ENCODE assay signal across 13 mouse cellular contexts in the genomic region with DNA sequence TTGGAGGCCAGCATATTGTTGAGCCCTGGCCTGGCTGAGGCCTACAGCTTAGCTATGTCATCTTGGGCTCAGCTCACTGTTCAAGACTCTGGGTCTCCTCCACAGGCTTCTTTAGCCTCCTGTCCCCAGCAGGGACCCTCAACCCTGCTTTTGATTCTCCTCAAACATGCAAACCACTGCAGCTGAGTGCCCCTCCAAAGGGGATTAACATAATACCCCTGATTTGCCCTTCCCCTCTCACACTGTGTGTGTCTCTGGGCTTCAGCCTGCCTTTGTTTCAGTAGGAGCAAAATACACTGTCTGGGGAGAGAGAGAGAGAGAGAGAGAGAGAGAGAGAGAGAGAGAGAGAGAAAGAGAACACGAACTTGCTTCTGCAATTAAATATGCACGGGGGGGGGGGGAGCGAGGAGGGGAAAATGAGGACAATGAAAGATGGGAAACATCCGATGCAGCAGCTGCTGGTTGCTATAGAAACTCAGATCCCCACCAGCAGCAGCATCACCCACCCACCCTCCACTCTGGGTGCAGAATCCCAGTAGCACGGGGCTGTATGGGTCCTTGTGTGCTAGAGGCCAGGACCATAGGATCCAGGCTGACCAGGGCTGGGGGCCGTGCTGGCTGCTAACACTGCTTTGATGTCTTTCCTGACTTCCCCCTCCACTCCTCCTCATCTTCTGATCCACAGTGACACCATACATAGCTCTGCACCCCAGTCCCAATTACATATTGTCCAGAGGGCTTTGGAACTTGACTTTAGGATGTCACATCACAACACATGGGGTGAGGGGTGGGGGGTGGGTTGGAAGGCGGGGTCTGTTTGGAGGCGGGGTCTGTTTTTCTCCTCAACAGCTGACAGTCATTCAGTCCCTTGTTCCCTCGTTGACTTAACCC.
DNase-seq lines count a peak whose midpoint lies in the region; ATAC-seq lines count a peak whose summit lies in the region.
"Had no signal": no experiment of that assay in that cellular context is flagged by ENCODE, and none has a peak within 500 bp of the region (broad histone marks: within the 10 kb centered on the region; RNA-seq: fewer than 3 reads in every experiment).

No protein-coding gene starts in this region.

- no peak overlapping the region for H3K9ac ChIP-seq in embryonic facial prominence, embryonic 15.5 days
- peak overlapping the region; percentile 49 for H3K9ac ChIP-seq in hindbrain, embryonic 14.5 days
- no peak overlapping the region for H3K9ac ChIP-seq in neural tube, embryonic 12.5 days
- H3K9ac ChIP-seq: heart, embryonic 12.5 days; liver, embryonic 15.5 days had no signal

- H3K27ac ChIP-seq in embryonic facial prominence, embryonic 15.5 days (replicated peaks): no peak overlapping the region
- peak overlapping the region; percentile 98 for H3K27ac ChIP-seq in hindbrain, embryonic 14.5 days
- H3K27ac ChIP-seq in neural tube, embryonic 12.5 days: peak overlapping the region; percentile 77
- H3K27ac ChIP-seq: liver, embryonic 15.5 days had no signal

- H3K36me3 ChIP-seq in embryonic facial prominence, embryonic 15.5 days: no peaks in the 10 kb centered on the region
- H3K36me3 ChIP-seq in hindbrain, embryonic 14.5 days (replicated peaks; ENCODE audit: control insufficient read depth, insufficient read depth): no peaks in the 10 kb centered on the region
- H3K36me3 ChIP-seq in neural tube, embryonic 12.5 days: no peaks in the 10 kb centered on the region
- H3K36me3 ChIP-seq: heart, embryonic 12.5 days; liver, embryonic 15.5 days had no signal

- no peak overlapping the region for H3K4me2 ChIP-seq in embryonic facial prominence, embryonic 15.5 days (replicated peaks)
- H3K4me2 ChIP-seq in hindbrain, embryonic 14.5 days (replicated peaks): no peak overlapping the region
- 0 out of 2 replicates have a peak overlapping the region, but pooled peaks have one; percentile 12 for H3K4me2 ChIP-seq in neural tube, embryonic 12.5 days (replicated peaks)
- H3K4me2 ChIP-seq: heart, embryonic 12.5 days; liver, embryonic 15.5 days had no signal

- DNase-seq in embryo, embryonic 10.5 days (ENCODE audit: low spot score): peak; percentile 50
- peak; percentile 56 for DNase-seq in hindbrain, embryonic 14.5 days (ENCODE audit: low spot score)
- DNase-seq in heart, adult 11 months: no peak
- no peak for DNase-seq in frontal cortex, postnatal 14 days (ENCODE audit: low spot score in 2 of 2)
- no peak for DNase-seq in layer of hippocampus, adult 11-12 months (ENCODE audit: low spot score)
- DNase-seq: cerebellum, postnatal 10 days; kidney, postnatal 36 days; thymus, postnatal 25 days had no signal

- peaks cover 4% of the 10 kb centered on the region; the same call in 1 of the 2 replicates for H3K4me1 ChIP-seq in embryonic facial prominence, embryonic 15.5 days
- H3K4me1 ChIP-seq in hindbrain, embryonic 14.5 days (replicated peaks; ENCODE audit: control insufficient read depth, insufficient read depth, low read length): peaks cover 33% of the 10 kb centered on the region
- peaks cover 28% of the 10 kb centered on the region for H3K4me1 ChIP-seq in neural tube, embryonic 12.5 days
- H3K4me1 ChIP-seq: heart, embryonic 12.5 days; liver, embryonic 15.5 days had no signal

- H3K4me3 ChIP-seq in embryonic facial prominence, embryonic 15.5 days (replicated peaks): no peak overlapping the region
- no peak overlapping the region for H3K4me3 ChIP-seq in hindbrain, embryonic 14.5 days (replicated peaks; ENCODE audit: low read length)
- H3K4me3 ChIP-seq in neural tube, embryonic 12.5 days: no peak overlapping the region
- H3K4me3 ChIP-seq: heart, embryonic 12.5 days; liver, embryonic 15.5 days had no signal

- no peaks in the 10 kb centered on the region for H3K27me3 ChIP-seq in embryonic facial prominence, embryonic 15.5 days
- H3K27me3 ChIP-seq in hindbrain, embryonic 14.5 days (ENCODE audit: control insufficient read depth, insufficient read depth, low read length): no peaks in the 10 kb centered on the region
- no peaks in the 10 kb centered on the region for H3K27me3 ChIP-seq in neural tube, embryonic 12.5 days (replicated peaks)
- H3K27me3 ChIP-seq: liver, embryonic 15.5 days had no signal

- 15% methylated on average over 8 of the region's 9 CpGs for WGBS in embryonic facial prominence, embryonic 15.5 days
- 5% methylated on average over 8 of the region's 9 CpGs for WGBS in hindbrain, embryonic 14.5 days
- 10% methylated on average over 8 of the region's 9 CpGs for WGBS in neural tube, embryonic 12.5 days

- H3K9me3 ChIP-seq in embryonic facial prominence, embryonic 15.5 days (replicated peaks): no peaks in the 10 kb centered on the region
- H3K9me3 ChIP-seq in hindbrain, embryonic 14.5 days (ENCODE audit: control insufficient read depth, low read length): no peaks in the 10 kb centered on the region
- no peaks in the 10 kb centered on the region for H3K9me3 ChIP-seq in neural tube, embryonic 12.5 days
- H3K9me3 ChIP-seq: heart, embryonic 12.5 days; liver, embryonic 15.5 days had no signal

- ATAC-seq in embryonic facial prominence, embryonic 15.5 days (ENCODE audit: insufficient number of reproducible peaks, low FRiP score, low TSS enrichment, low read depth): 0 out of 2 replicates have a peak, but pooled peaks have one; percentile 35
- peak; percentile 77 for ATAC-seq in hindbrain, embryonic 14.5 days (ENCODE audit: low FRiP score)
- peak; percentile 81 for ATAC-seq in neural tube, embryonic 12.5 days (ENCODE audit: low FRiP score, low read depth)
- ATAC-seq: inflammation-experienced regulatory T-cells, adult 6 months had no signal

Comparison
In these comparisons a context has a peak if more than half of its experiments do, and no peak if none do; other contexts are left out.
1. DNase-seq: peak in embryo, embryonic 10.5 days (single experiment) and hindbrain, embryonic 14.5 days (single experiment); none in heart, adult 11 months (single experiment), frontal cortex, postnatal 14 days (0 of 2) and layer of hippocampus, adult 11-12 months (single experiment).
2. Peak in every context shown above with its lines, with median percentiles within 50 percentile points of each other: ATAC-seq.